Mouse (Mus musculus): ENCODE data around the gene Orc2.

Gene Orc2

GRCm38 (mm10) chr1:58504577-58505254 lies at the start of gene Orc2:
Gene Orc2 (minus strand): TSS chr1:58505109.
- DNase-seq: peak; percentile 90

- DNase-seq: no peak
Observed at GRCm38 (mm10) chr1:58541386-58541785, 36.5 kb upstream of the Orc2 start.

GRCm38 (mm10) chr1:58507249-58507648 lies 2.3 kb upstream of the Orc2 start:
- DNase-seq: peak; percentile 10

GRCm38 (mm10) chr1:58503793-58504370 lies 1.0 kb downstream of the Orc2 start:
- no peak for DNase-seq

- DNase-seq: no peak
Observed at GRCm38 (mm10) chr1:58503134-58503533, 1.8 kb downstream of the Orc2 start.

- DNase-seq: no peak
Observed at GRCm38 (mm10) chr1:58498758-58499157, 6.2 kb downstream of the Orc2 start.

GRCm38 (mm10) chr1:58497678-58498077 lies 7.2 kb downstream of the Orc2 start:
- DNase-seq: no peak

- no peak for DNase-seq
Observed at GRCm38 (mm10) chr1:58495603-58496002, 9.3 kb downstream of the Orc2 start.

GRCm38 (mm10) chr1:58482647-58483046 lies 22.3 kb downstream of the Orc2 start:
- no peak for DNase-seq

GRCm38 (mm10) chr1:58475662-58476061 lies 29.2 kb downstream of the Orc2 start:
- DNase-seq: no peak

- DNase-seq: no peak
Observed at GRCm38 (mm10) chr1:58465561-58465960, 39.3 kb downstream of the Orc2 start.

- DNase-seq: no peak
Observed at GRCm38 (mm10) chr1:58465042-58465441, 39.9 kb downstream of the Orc2 start.

- DNase-seq: no peak
Observed at GRCm38 (mm10) chr1:58463935-58464334, 41.0 kb downstream of the Orc2 start.

- no peak for DNase-seq
Observed at GRCm38 (mm10) chr1:58460566-58460965, 44.3 kb downstream of the Orc2 start.

GRCm38 (mm10) chr1:58458867-58459266 lies 46.0 kb downstream of the Orc2 start:
- DNase-seq: no peak

GRCm38 (mm10) chr1:58458175-58458574 lies 46.7 kb downstream of the Orc2 start:
- DNase-seq: no peak

- no peak for DNase-seq
Observed at GRCm38 (mm10) chr1:58454316-58454715, 50.6 kb downstream of the Orc2 start.

- DNase-seq: no peak
Observed at GRCm38 (mm10) chr1:58448396-58448795, 56.5 kb downstream of the Orc2 start.

- DNase-seq: no peak
Observed at GRCm38 (mm10) chr1:58447766-58448165, 57.1 kb downstream of the Orc2 start.

- DNase-seq: peak; percentile 12
Observed at GRCm38 (mm10) chr1:58445861-58446260, 59.0 kb downstream of the Orc2 start.

- peak; percentile 82 for DNase-seq
Observed at GRCm38 (mm10) chr1:58445143-58445722, 59.7 kb downstream of the Orc2 start, which contains the start of the genes Nif3l1 and Ppil3. Gene Nif3l1 (plus strand): TSS chr1:58445151. Gene Ppil3 (minus strand): TSS chr1:58445486.

- DNase-seq: no peak
Observed at GRCm38 (mm10) chr1:58444691-58445090, 60.2 kb downstream of the Orc2 start.

GRCm38 (mm10) chr1:58424551-58424950 lies 80.4 kb downstream of the Orc2 start:
- no peak for DNase-seq

Data from thymus, postnatal 4 days (tissue).